Mouse (Mus musculus): ENCODE data around the gene B3gnt9. TPM values are rescaled to one million over a fixed set of nuclear protein-coding genes. Genes with fewer than 3 reads are reported as not detected.

Gene B3gnt9
- polyA plus RNA-seq (2014; fragmentation: Nextera tagmentation; extraction: Ambion mirVana): 17.4 and 21.2 TPM in 2 replicates

DNA sequence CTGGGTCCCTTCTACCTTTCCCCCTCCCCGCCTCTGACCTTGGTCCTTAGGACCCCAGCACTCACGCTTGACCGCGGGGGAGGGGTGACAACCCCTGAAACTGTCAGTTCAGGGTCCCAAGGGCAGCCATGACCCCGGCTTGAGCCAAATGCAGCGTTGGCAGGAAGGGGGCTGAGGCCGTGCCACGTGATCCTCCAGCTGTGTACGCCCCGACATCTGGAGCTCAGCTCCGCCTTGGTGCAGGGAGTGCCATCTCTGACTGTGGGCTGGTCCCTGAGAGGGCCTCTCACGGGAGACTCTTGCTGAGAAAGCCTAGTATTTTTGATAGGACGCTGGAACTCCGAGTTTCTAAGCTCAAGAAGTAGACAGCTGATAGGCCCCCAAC is at the start of gene B3gnt9:
Gene B3gnt9, minus strand, starts transcription at position 188 of the 385 bp plus-strand sequence.
- peaks cover 37% of the 10 kb centered on the region for H3K36me3 ChIP-seq (ENCODE audit: insufficient read depth)
- 3% methylated on average over 14 of the region's 14 CpGs for WGBS
- peaks cover 22% of the 10 kb centered on the region for H3K27me3 ChIP-seq (ENCODE audit: insufficient read depth, low read length)
- ATAC-seq (ENCODE audit: insufficient read depth) (peak; percentile 85), DNase-seq (peak; percentile 89)
- H3K4me3 ChIP-seq (ENCODE audit: low read depth, low read length): peak within 1 kb of the TSS; percentile 63
- peak; percentile 5; the same call in 1 of the 2 replicates for TF ChIP-seq CTCF (IDR thresholded peaks at IDR 0.05; ENCODE audit: low read depth)
- H3K9ac ChIP-seq: peak within 1 kb of the TSS; percentile 74
- H3K4me1 ChIP-seq (ENCODE audit: insufficient read depth): peaks cover 10% of the 10 kb centered on the region; the same call in 1 of the 2 replicates
- no peaks in the 10 kb centered on the region for H3K9me3 ChIP-seq (ENCODE audit: low read depth, low read length)
- peak within 1 kb of the TSS; percentile 91 for H3K27ac ChIP-seq (ENCODE audit: low read depth)
- peak within 1 kb of the TSS; percentile 98 for H3K4me2 ChIP-seq

DNA sequence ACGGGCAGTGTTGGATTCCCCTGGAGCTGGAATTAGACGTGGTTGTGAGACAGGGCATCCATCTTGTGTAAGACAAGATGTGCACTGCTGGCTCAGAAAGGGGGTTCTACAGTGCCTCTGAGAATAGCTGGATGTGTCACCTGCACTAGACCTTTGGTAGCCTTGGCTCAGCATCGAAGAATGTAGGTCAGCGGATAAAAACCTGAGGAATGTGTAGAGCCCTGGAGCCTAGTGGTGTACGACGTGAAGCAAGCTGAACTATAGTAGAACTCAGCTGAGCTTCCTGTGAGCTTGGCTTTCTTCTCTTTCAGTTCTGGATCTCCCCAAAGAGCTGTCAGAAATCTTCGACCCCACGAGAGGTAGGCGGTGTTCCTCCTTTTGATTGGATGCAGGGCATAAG is 48.9 kb upstream of the B3gnt9 start:
- H3K9ac ChIP-seq: no peak overlapping the region
- H3K36me3 ChIP-seq (ENCODE audit: insufficient read depth): peaks cover 78% of the 10 kb centered on the region
- H3K27me3 ChIP-seq (ENCODE audit: insufficient read depth, low read length): no peaks in the 10 kb centered on the region
- TF ChIP-seq CTCF (IDR thresholded peaks at IDR 0.05; ENCODE audit: low read depth): no peak
- no peak overlapping the region for H3K4me2 ChIP-seq
- WGBS: 63% methylated on average over 9 of the region's 9 CpGs
- H3K9me3 ChIP-seq (ENCODE audit: low read depth, low read length): no peaks in the 10 kb centered on the region
- no peak for DNase-seq
- no peak overlapping the region; the same call in 1 of the 2 replicates for H3K27ac ChIP-seq (ENCODE audit: low read depth)
- ATAC-seq (ENCODE audit: insufficient read depth): no peak
- H3K4me3 ChIP-seq (ENCODE audit: low read depth, low read length): no peak overlapping the region
- peaks cover 21% of the 10 kb centered on the region for H3K4me1 ChIP-seq (ENCODE audit: insufficient read depth)

DNA sequence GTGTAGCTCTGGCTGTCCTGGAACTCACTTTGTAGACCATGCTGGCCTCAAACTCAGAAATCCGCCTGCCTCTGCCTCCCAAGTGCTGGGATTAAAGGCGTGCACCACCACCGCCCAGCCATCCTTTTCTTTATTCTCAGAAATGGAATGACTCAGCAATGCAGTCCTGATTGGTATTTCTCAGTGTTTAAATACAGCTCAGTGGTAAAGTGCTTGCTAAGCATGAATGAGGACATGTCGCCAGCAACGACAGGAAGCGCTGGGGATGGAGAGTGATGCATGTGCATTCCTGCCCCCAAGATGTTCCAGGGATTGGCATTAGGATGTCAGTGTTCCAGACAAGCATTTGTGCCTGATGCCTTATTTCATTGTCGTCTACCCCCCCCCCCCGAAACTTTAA is 48.4 kb upstream of the B3gnt9 start:
- ATAC-seq (ENCODE audit: insufficient read depth): no peak
- H3K27ac ChIP-seq (ENCODE audit: low read depth): no peak overlapping the region
- H3K9ac ChIP-seq: no peak overlapping the region
- no peak for TF ChIP-seq CTCF (IDR thresholded peaks at IDR 0.05; ENCODE audit: low read depth)
- no peaks in the 10 kb centered on the region for H3K27me3 ChIP-seq (ENCODE audit: insufficient read depth, low read length)
- WGBS: 77% methylated on average over 8 of the region's 8 CpGs
- no peak overlapping the region for H3K4me3 ChIP-seq (ENCODE audit: low read depth, low read length)
- H3K9me3 ChIP-seq (ENCODE audit: low read depth, low read length): no peaks in the 10 kb centered on the region
- no peak for DNase-seq
- no peak overlapping the region for H3K4me2 ChIP-seq
- H3K4me1 ChIP-seq (ENCODE audit: insufficient read depth): peaks cover 24% of the 10 kb centered on the region
- H3K36me3 ChIP-seq (ENCODE audit: insufficient read depth): peaks cover 78% of the 10 kb centered on the region

DNA sequence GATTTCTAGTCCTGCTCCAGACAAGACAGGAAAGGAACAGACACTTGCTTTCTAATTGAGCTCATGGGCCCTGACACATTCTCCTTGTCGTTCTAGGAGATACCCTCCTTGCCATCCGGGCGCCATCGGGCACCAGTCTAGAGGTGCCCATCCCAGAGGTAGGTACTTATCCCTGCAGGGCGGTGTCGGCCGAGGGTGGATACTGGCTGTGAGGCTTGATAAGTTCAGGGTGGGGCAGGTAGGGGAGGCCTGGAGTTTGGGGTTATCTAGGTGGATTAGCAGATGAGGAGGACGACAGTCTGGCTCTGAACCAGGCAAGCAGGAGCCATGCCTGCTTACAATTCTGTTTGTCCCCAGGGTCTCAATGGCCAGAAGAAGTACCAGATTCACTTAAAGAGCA is 45.0 kb upstream of the B3gnt9 start:
- no peak overlapping the region for H3K4me3 ChIP-seq (ENCODE audit: low read depth, low read length)
- no peak for DNase-seq

DNA sequence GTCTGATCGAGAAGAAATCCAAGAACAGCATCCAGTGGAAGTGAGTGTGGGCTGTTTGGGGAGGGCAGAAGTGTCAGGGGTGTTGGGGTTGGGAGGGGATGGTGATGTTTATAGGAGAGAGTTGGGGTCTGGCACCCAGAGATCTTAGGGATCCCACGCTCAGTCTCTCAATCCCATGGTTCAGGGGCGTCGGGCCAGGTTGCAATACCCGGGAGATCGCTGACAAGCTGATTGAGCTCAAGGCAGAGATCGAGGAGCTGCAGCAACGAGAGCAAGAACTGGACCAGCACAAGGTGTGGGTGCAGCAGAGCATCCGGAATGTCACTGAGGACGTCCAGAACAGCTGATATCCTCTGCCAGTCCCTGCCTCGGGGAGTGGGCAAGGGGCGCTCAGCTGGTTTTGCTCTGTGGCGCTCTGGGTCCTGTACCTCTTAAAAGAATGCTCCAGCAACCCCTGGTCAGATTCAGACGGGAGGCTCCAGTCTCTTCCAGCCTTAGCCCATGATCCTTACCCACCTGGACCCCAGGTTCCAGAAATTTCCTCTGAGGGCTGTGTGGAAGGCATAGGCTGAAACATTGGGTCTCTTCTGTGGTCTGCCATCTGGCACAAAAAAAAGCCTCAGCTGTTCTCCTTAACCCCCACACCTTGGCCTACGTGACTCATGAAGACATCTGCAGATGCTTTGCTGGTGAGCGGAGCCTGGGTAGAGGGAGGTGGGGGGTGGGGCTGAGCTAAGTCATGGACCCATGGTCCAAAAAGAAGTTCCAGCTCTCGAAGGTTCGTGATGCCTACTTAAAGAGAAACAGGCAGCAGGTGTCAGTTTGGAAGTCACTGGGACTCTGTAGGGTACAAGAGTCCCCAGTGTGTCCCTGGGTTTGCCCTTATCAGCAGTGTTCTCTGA is 43.6 kb upstream of the B3gnt9 start:
- 52% methylated on average over 18 of the region's 18 CpGs for WGBS
- H3K27ac ChIP-seq (ENCODE audit: low read depth): peak overlapping the region; percentile 20; the same call in 1 of the 2 replicates

More for the DNA sequence above, 45.0 kb upstream of the B3gnt9 start:
- WGBS: 95% methylated on average over 8 of the region's 8 CpGs
- Histone ChIP-seq H3K27ac (ENCODE audit: low read depth) (no peak overlapping the region), H3K36me3 (ENCODE audit: insufficient read depth) (peaks cover 64% of the 10 kb centered on the region), H3K4me1 (ENCODE audit: insufficient read depth) (peaks cover 14% of the 10 kb centered on the region; the same call in 1 of the 2 replicates), H3K27me3 (ENCODE audit: insufficient read depth, low read length) (no peaks in the 10 kb centered on the region), H3K9ac (no peak overlapping the region), H3K9me3 (ENCODE audit: low read depth, low read length) (no peaks in the 10 kb centered on the region), H3K4me2 (peak overlapping the region; percentile 95; the same call in 1 of the 2 replicates)
- no peak for ATAC-seq (ENCODE audit: insufficient read depth)
- TF ChIP-seq CTCF (IDR thresholded peaks at IDR 0.05; ENCODE audit: low read depth): no peak

DNA sequence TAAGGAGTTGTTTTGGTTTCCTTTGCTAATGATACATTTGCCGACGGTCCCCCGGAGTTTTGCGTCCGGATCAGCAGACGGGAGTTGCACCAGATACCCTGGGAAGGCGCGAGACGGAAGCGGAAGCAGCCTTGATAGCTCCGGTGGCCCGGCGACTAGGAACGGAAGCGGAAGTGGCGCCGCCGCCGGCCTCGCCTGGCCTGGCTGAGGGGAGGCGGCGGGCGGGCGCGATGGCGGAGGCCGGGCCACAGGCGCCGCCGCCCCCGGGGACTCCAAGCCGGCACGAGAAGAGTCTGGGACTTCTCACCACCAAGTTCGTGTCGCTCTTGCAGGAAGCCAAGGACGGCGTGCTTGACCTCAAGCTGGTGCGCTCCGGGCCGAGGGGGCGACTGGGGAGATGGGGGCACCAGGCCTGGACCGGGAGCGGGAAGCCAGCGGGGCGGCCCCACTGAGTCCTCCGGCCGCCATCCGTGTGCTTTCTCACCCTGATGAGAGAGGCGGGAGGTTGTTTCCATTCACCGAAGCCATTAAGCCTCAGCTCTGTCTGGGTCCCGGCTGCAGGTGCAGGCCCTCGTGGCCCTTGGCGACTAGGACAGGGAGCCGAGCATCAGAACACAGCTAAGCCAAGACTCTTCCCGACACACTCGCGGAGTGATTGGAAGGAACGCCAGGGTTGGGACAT is 42.7 kb upstream of the B3gnt9 start, which contains the start of gene E2f4:
Gene E2f4, plus strand, starts transcription at position 153 of the 682 bp plus-strand sequence.
- Histone ChIP-seq H3K4me3 (ENCODE audit: low read depth, low read length) (peak within 1 kb of the TSS; percentile 97), H3K9ac (peak within 1 kb of the TSS; percentile 89), H3K27me3 (ENCODE audit: insufficient read depth, low read length) (no peaks in the 10 kb centered on the region), H3K4me2 (peak within 1 kb of the TSS; percentile 95), H3K36me3 (ENCODE audit: insufficient read depth) (peaks cover 41% of the 10 kb centered on the region), H3K27ac (ENCODE audit: low read depth) (peak within 1 kb of the TSS; percentile 70), H3K9me3 (ENCODE audit: low read depth, low read length) (no peaks in the 10 kb centered on the region), H3K4me1 (ENCODE audit: insufficient read depth) (0 out of 2 replicates have a peak, but pooled peaks cover 6% of the 10 kb centered on the region)
- 1% methylated on average over 58 of the region's 58 CpGs for WGBS
- ATAC-seq (ENCODE audit: insufficient read depth): peak; percentile 89
- DNase-seq: peak; percentile 96
- TF ChIP-seq CTCF (IDR thresholded peaks at IDR 0.05; ENCODE audit: low read depth): no peak

More for the DNA sequence above, 43.6 kb upstream of the B3gnt9 start:
- ATAC-seq (ENCODE audit: insufficient read depth): no peak
- Histone ChIP-seq H3K4me1 (ENCODE audit: insufficient read depth) (0 out of 2 replicates have a peak, but pooled peaks cover 6% of the 10 kb centered on the region), H3K36me3 (ENCODE audit: insufficient read depth) (peaks cover 51% of the 10 kb centered on the region), H3K9me3 (ENCODE audit: low read depth, low read length) (no peaks in the 10 kb centered on the region), H3K27me3 (ENCODE audit: insufficient read depth, low read length) (no peaks in the 10 kb centered on the region), H3K4me2 (peak overlapping the region; percentile 95), H3K4me3 (ENCODE audit: low read depth, low read length) (peak overlapping the region; percentile 97), H3K9ac (peak overlapping the region; percentile 89)
- no peak for TF ChIP-seq CTCF (IDR thresholded peaks at IDR 0.05; ENCODE audit: low read depth)
- DNase-seq: no peak
